20 mouse cellular contexts compared by ENCODE assay signal in genomic region chr9:65746479-65746878, GRCm38 (mm10).
DNase-seq lines count a peak whose midpoint lies in the region; ATAC-seq and TF ChIP-seq lines count a peak whose summit lies in the region.
"Had no signal": no experiment of that assay in that cellular context is flagged by ENCODE, and none has a peak within 500 bp of the region (broad histone marks: within the 10 kb centered on the region; RNA-seq: fewer than 3 reads in every experiment).

No protein-coding gene starts in this region.

- H3K9ac ChIP-seq in liver, embryonic 11.5 days (ENCODE audit: low read depth, low read length), result no peak overlapping the region
- H3K9ac ChIP-seq: embryonic facial prominence, embryonic 15.5 days; heart, embryonic 13.5 days; limb, embryonic 12.5 days; lung, embryonic 14.5 days had no signal

- peaks cover 26% of the 10 kb centered on the region for H3K4me1 ChIP-seq in liver, embryonic 11.5 days (replicated peaks; ENCODE audit: control insufficient read depth, insufficient read depth, low read length)

- no peak overlapping the region for H3K4me3 ChIP-seq in layer of hippocampus, adult 2 months
- H3K4me3 ChIP-seq in liver, embryonic 11.5 days (ENCODE audit: low read depth, low read length), result no peak overlapping the region
- H3K4me3 ChIP-seq: embryonic facial prominence, embryonic 15.5 days; gastrocnemius, adult 2 months; heart, embryonic 13.5 days; left cerebral cortex, adult 2 months; limb, embryonic 12.5 days had no signal

- no peak for DNase-seq in layer of hippocampus, adult 2 months (ENCODE audit: low spot score in 2 of 2)
- no peak for DNase-seq in layer of hippocampus, adult 8-10 months (ENCODE audit: low spot score in 2 of 2)
- peak; percentile 40 for DNase-seq in c-Kit-positive CD71-positive TER-119-negative erythroid progenitor cells, embryonic 14.5 days (ENCODE audit: low read depth)
- no peak for DNase-seq in liver, embryonic 11.5 days (ENCODE audit: low spot score)
- DNase-seq in thymus, postnatal 0 days (ENCODE audit: low spot score), result no peak
- no peak for DNase-seq in left cerebral cortex, adult 8-10 months (ENCODE audit: low spot score in 2 of 2)
- DNase-seq: adrenal gland, postnatal 14 days; cerebellum, adult 18-20 months; cerebellum, postnatal 25 days; gastrocnemius, adult 2 months; kidney, adult 18-20 months; kidney, postnatal 10 days; lung, embryonic 14.5 days; lung, postnatal 36 days; thymus, postnatal 14 days had no signal

- H3K27me3 ChIP-seq in liver, embryonic 11.5 days (replicated peaks; ENCODE audit: control insufficient read depth, insufficient read depth, low read length), result no peaks in the 10 kb centered on the region
- H3K27me3 ChIP-seq: embryonic facial prominence, embryonic 15.5 days; heart, embryonic 13.5 days; limb, embryonic 12.5 days had no signal

- WGBS in liver, embryonic 11.5 days, result 38% methylated on average over 2 of the region's 2 CpGs

- no peaks in the 10 kb centered on the region for H3K9me3 ChIP-seq in liver, embryonic 11.5 days (ENCODE audit: control insufficient read depth, low read length)
- H3K9me3 ChIP-seq: embryonic facial prominence, embryonic 15.5 days; heart, embryonic 13.5 days; limb, embryonic 12.5 days had no signal

- no peak for TF ChIP-seq CTCF in layer of hippocampus, adult 2 months (conservative IDR thresholded peaks at IDR 0.05)

- H3K4me2 ChIP-seq in liver, embryonic 11.5 days, result no peak overlapping the region
- H3K4me2 ChIP-seq: embryonic facial prominence, embryonic 15.5 days; heart, embryonic 13.5 days; limb, embryonic 12.5 days; lung, embryonic 14.5 days had no signal

- no peaks in the 10 kb centered on the region for H3K36me3 ChIP-seq in liver, embryonic 11.5 days (ENCODE audit: control insufficient read depth, insufficient read depth, low read length)
- H3K36me3 ChIP-seq: embryonic facial prominence, embryonic 15.5 days; heart, embryonic 13.5 days; limb, embryonic 12.5 days had no signal

- peak; percentile 51; the same call in 1 of the 2 replicates for ATAC-seq in liver, embryonic 11.5 days (replicated peaks; ENCODE audit: low FRiP score)
- peak; percentile 86 for ATAC-seq in megakaryocyte progenitor cell, adult 5-6 weeks (replicated peaks; ENCODE audit: poor library complexity)

- H3K27ac ChIP-seq in layer of hippocampus, adult 2 months, result peak overlapping the region; percentile 87; the same call in 1 of the 2 replicates
- H3K27ac ChIP-seq in liver, embryonic 11.5 days (ENCODE audit: low read depth, low read length), result no peak overlapping the region
- H3K27ac ChIP-seq: embryonic facial prominence, embryonic 15.5 days; gastrocnemius, adult 2 months; left cerebral cortex, adult 2 months; limb, embryonic 12.5 days had no signal
